Mouse (Mus musculus): ENCODE results near the gene Chrna1. TPM values are rescaled to one million over a fixed set of nuclear protein-coding genes. Genes with fewer than 3 reads are reported as not detected.
A peak's percentile ranks its signal among the peaks of the same experiment; 100 is the strongest.

The Chrna1 gene
- total RNA-seq (2022): under 1 TPM in 3 of 4 experiments, not detected in 1; 0.05 to 0.09 (median 0.06) TPM

- no peak for DNase-seq
Measured at GRCm38 (mm10) chr2:73580166-73580565, at the start of gene Chrna1. Gene Chrna1 (minus strand): TSS chr2:73580338.

GRCm38 (mm10) chr2:73618486-73619052 lies 38.4 kb upstream of the Chrna1 start:
- no peak for DNase-seq

GRCm38 (mm10) chr2:73616434-73617057 lies 36.4 kb upstream of the Chrna1 start:
- DNase-seq: no peak

- DNase-seq: no peak
Measured at GRCm38 (mm10) chr2:73615456-73615855, 35.3 kb upstream of the Chrna1 start.

- no peak for DNase-seq
Measured at GRCm38 (mm10) chr2:73614303-73614702, 34.2 kb upstream of the Chrna1 start.

GRCm38 (mm10) chr2:73612941-73613340 lies 32.8 kb upstream of the Chrna1 start:
- DNase-seq: no peak

GRCm38 (mm10) chr2:73612367-73612914 lies 32.3 kb upstream of the Chrna1 start:
- no peak for DNase-seq

GRCm38 (mm10) chr2:73611798-73612197 lies 31.7 kb upstream of the Chrna1 start:
- no peak for DNase-seq

GRCm38 (mm10) chr2:73609724-73610210 lies 29.6 kb upstream of the Chrna1 start:
- DNase-seq: no peak

GRCm38 (mm10) chr2:73609067-73609723 lies 29.1 kb upstream of the Chrna1 start:
- peak; percentile 79 for DNase-seq

GRCm38 (mm10) chr2:73608391-73608790 lies 28.3 kb upstream of the Chrna1 start:
- DNase-seq: no peak

- DNase-seq: no peak
Measured at GRCm38 (mm10) chr2:73607609-73608008, 27.5 kb upstream of the Chrna1 start.

GRCm38 (mm10) chr2:73607146-73607545 lies 27.0 kb upstream of the Chrna1 start:
- no peak for DNase-seq

GRCm38 (mm10) chr2:73606616-73607015 lies 26.5 kb upstream of the Chrna1 start:
- no peak for DNase-seq

- DNase-seq: no peak
Measured at GRCm38 (mm10) chr2:73605077-73605476, 24.9 kb upstream of the Chrna1 start.

GRCm38 (mm10) chr2:73604579-73604978 lies 24.4 kb upstream of the Chrna1 start:
- DNase-seq: no peak

- DNase-seq: no peak
Measured at GRCm38 (mm10) chr2:73600650-73601049, 20.5 kb upstream of the Chrna1 start.

- no peak for DNase-seq
Measured at GRCm38 (mm10) chr2:73597772-73598171, 17.6 kb upstream of the Chrna1 start.

GRCm38 (mm10) chr2:73596786-73597185 lies 16.6 kb upstream of the Chrna1 start:
- no peak for DNase-seq

GRCm38 (mm10) chr2:73596326-73596725 lies 16.2 kb upstream of the Chrna1 start:
- no peak for DNase-seq

- no peak for DNase-seq
Measured at GRCm38 (mm10) chr2:73593101-73593439, 12.9 kb upstream of the Chrna1 start.

- no peak for DNase-seq
Measured at GRCm38 (mm10) chr2:73592231-73593100, 12.3 kb upstream of the Chrna1 start.

GRCm38 (mm10) chr2:73591246-73591645 lies 11.1 kb upstream of the Chrna1 start:
- no peak for DNase-seq
